In genomic region chr10:78277835-78278234, GRCm38 (mm10) we compare ENCODE assay signal across 24 mouse cellular contexts. TPM values are rescaled to one million over a fixed set of nuclear protein-coding genes. Genes with fewer than 3 reads are reported as not detected.
A peak's percentile ranks its signal among the peaks of the same experiment; 100 is the strongest.
DNase-seq lines count a peak whose midpoint lies in the region; ATAC-seq and TF ChIP-seq lines count a peak whose summit lies in the region.
"Had no signal": no experiment of that assay in that cellular context is flagged by ENCODE, and none has a peak within 500 bp of the region (broad histone marks: within the 10 kb centered on the region; RNA-seq: fewer than 3 reads in every experiment).

No protein-coding gene starts in this region.

- no peaks in the 10 kb centered on the region for H3K4me1 ChIP-seq in liver, embryonic 14.5 days (replicated peaks; ENCODE audit: control insufficient read depth in 2 of 2, insufficient read depth in 2 of 2, low read length in 1 of 2)
- peaks cover 8% of the 10 kb centered on the region for H3K4me1 ChIP-seq in liver, embryonic 11.5 days (replicated peaks; ENCODE audit: control insufficient read depth, insufficient read depth, low read length)
- H3K4me1 ChIP-seq: embryonic facial prominence, embryonic 15.5 days had no signal

- no peaks in the 10 kb centered on the region for H3K36me3 ChIP-seq in liver, embryonic 14.5 days (replicated peaks; ENCODE audit: control insufficient read depth, insufficient read depth, low read depth)
- 0 out of 2 replicates have a peak, but pooled peaks cover 5% of the 10 kb centered on the region for H3K36me3 ChIP-seq in liver, embryonic 11.5 days (ENCODE audit: control insufficient read depth, insufficient read depth, low read length)

- TF ChIP-seq EP300 in liver, embryonic 14.5 days (IDR thresholded peaks at IDR 0.05; ENCODE audit: low read depth): no peak

- 44% methylated on average over 3 of the region's 3 CpGs for WGBS in liver, embryonic 14.5 days (ENCODE audit: insufficient replicate concordance)
- 66% methylated on average over 3 of the region's 3 CpGs for WGBS in liver, embryonic 11.5 days

- H3K27me3 ChIP-seq in liver, embryonic 14.5 days (ENCODE audit: control insufficient read depth, insufficient read depth, low read length): no peaks in the 10 kb centered on the region
- H3K27me3 ChIP-seq in liver, embryonic 11.5 days (replicated peaks; ENCODE audit: control insufficient read depth, insufficient read depth, low read length): no peaks in the 10 kb centered on the region; the same call in 1 of the 2 replicates
- H3K27me3 ChIP-seq: embryonic facial prominence, embryonic 15.5 days; megakaryocyte, embryonic 14.5 days; neural tube, embryonic 13.5 days; Patski had no signal

- intact Hi-C loops in gastrocnemius, adult 2 months (cut with DNase I): loop anchor here (2.0 kb wide), 1 partner anchor 43 kb away; no protein-coding TSS in a partner anchor

- ATAC-seq in liver, embryonic 14.5 days (ENCODE audit: insufficient read depth): no peak
- no peak for ATAC-seq in liver, embryonic 11.5 days (replicated peaks; ENCODE audit: low FRiP score)
- ATAC-seq in megakaryocyte, adult 5-6 weeks (ENCODE audit: poor library complexity, severe bottlenecking): no peak
- ATAC-seq: hindbrain, embryonic 16.5 days; Patski had no signal

- peak; percentile 14; the same call in 1 of the 2 replicates for TF ChIP-seq CTCF in gastrocnemius, adult 2 months (IDR thresholded peaks at IDR 0.05)
- peak; percentile 34 for TF ChIP-seq CTCF in liver, embryonic 14.5 days (IDR thresholded peaks at IDR 0.05; ENCODE audit: low read depth)

- no peaks in the 10 kb centered on the region for H3K9me3 ChIP-seq in liver, embryonic 14.5 days (ENCODE audit: control insufficient read depth, low read length)
- no peaks in the 10 kb centered on the region for H3K9me3 ChIP-seq in liver, embryonic 11.5 days (ENCODE audit: control insufficient read depth, low read length)
- H3K9me3 ChIP-seq: embryonic facial prominence, embryonic 15.5 days; megakaryocyte, embryonic 14.5 days; neural tube, embryonic 13.5 days had no signal

- H3K4me3 ChIP-seq in gastrocnemius, adult 2 months: no peak overlapping the region
- no peak overlapping the region for H3K4me3 ChIP-seq in liver, embryonic 14.5 days (ENCODE audit: insufficient read depth in 1 of 2, low read depth in 2 of 2, low read length in 2 of 2)
- H3K4me3 ChIP-seq in liver, embryonic 11.5 days (ENCODE audit: low read depth, low read length): no peak overlapping the region
- H3K4me3 ChIP-seq: embryonic facial prominence, embryonic 15.5 days; megakaryocyte, embryonic 14.5 days; neural tube, embryonic 13.5 days had no signal

- no peak overlapping the region for H3K9ac ChIP-seq in liver, embryonic 14.5 days (replicated peaks)
- no peak overlapping the region for H3K9ac ChIP-seq in liver, embryonic 11.5 days (ENCODE audit: low read depth, low read length)
- H3K9ac ChIP-seq: embryonic facial prominence, embryonic 15.5 days; neural tube, embryonic 13.5 days had no signal

- no peak for DNase-seq in gastrocnemius, adult 2 months
- no peak for DNase-seq in gastrocnemius, postnatal 10 days
- DNase-seq in liver, embryonic 14.5 days (ENCODE audit: low read depth in 3 of 3, low spot score in 3 of 3): no peak
- no peak for DNase-seq in liver, embryonic 11.5 days (ENCODE audit: low spot score)
- peak; percentile 23 for DNase-seq in ZHBTc4 (ENCODE audit: low read depth, low spot score)
- DNase-seq in cerebellum, postnatal 36 days: peak; percentile 36 to 51
- DNase-seq in kidney, postnatal 25 days: no peak
- DNase-seq: adrenal gland, postnatal 36 days; gastrocnemius, postnatal 14 days; heart, adult 18-20 months; heart, postnatal 36 days; kidney, adult 2 months; kidney, postnatal 10 days; layer of hippocampus, adult 9-11 months; lung, postnatal 14 days; midbrain, embryonic 14.5 days; right cerebral cortex, adult 18-20 months; thymus, postnatal 4 days had no signal

- H3K4me2 ChIP-seq in liver, embryonic 14.5 days (ENCODE audit: low read depth): no peak overlapping the region
- H3K4me2 ChIP-seq in liver, embryonic 11.5 days: no peak overlapping the region
- H3K4me2 ChIP-seq: embryonic facial prominence, embryonic 15.5 days; neural tube, embryonic 13.5 days had no signal

- H3K27ac ChIP-seq in gastrocnemius, adult 2 months: no peak overlapping the region
- H3K27ac ChIP-seq in liver, embryonic 14.5 days: no peak overlapping the region
- no peak overlapping the region for H3K27ac ChIP-seq in liver, embryonic 11.5 days (ENCODE audit: low read depth, low read length)
- H3K27ac ChIP-seq: embryonic facial prominence, embryonic 15.5 days; neural tube, embryonic 13.5 days had no signal

RNA-seq across cellular contexts. Expression of gene Trappc10, which starts 33.4 kb away (rescaled TPM):
- total RNA-seq in gastrocnemius, adult 2 months (2021): 10 to 100 TPM; 37.9 to 40.1 TPM
- 10 to 100 TPM; 35.2 to 37.9 TPM for total RNA-seq in gastrocnemius, postnatal 10 days (2021)
- 19.8 and 20.1 TPM in 2 replicates for polyA plus RNA-seq in liver, embryonic 14.5 days (2012; rRNA removed)
- 15.8 and 20.5 TPM in 2 replicates for polyA plus RNA-seq in liver, embryonic 14.5 days (2014; fragmentation: Nextera tagmentation; extraction: Ambion mirVana)
- 13.3 and 14.3 TPM in 2 replicates for polyA plus RNA-seq in liver, embryonic 11.5 days (2014; fragmentation: Nextera tagmentation; extraction: Ambion mirVana)
- total RNA-seq in megakaryocyte, adult 5-6 weeks (2015): 26.1 and 37.9 TPM in 2 replicates
- 26.9 and 29.1 TPM in 2 replicates for total RNA-seq in megakaryocyte, adult 5-6 weeks (2017)

Comparison
In these comparisons a context has a peak if more than half of its experiments do, and no peak if none do; other contexts are left out.
1. DNase-seq: peak in ZHBTc4 (single experiment) and cerebellum, postnatal 36 days (2 of 2); none in gastrocnemius, adult 2 months (single experiment), gastrocnemius, postnatal 10 days (single experiment), liver, embryonic 14.5 days (0 of 3), liver, embryonic 11.5 days (single experiment) and kidney, postnatal 25 days (0 of 2).